9 mouse cellular contexts compared by ENCODE assay signal in genomic region chr12:86984194-86984555, GRCm38 (mm10). TPM values are rescaled to one million over a fixed set of nuclear protein-coding genes. Genes with fewer than 3 reads are reported as not detected.
DNase-seq lines count a peak whose midpoint lies in the region; ATAC-seq and TF ChIP-seq lines count a peak whose summit lies in the region.
"Had no signal": no experiment of that assay in that cellular context is flagged by ENCODE, and none has a peak within 500 bp of the region (broad histone marks: within the 10 kb centered on the region; RNA-seq: fewer than 3 reads in every experiment).

No protein-coding gene starts in this region.

- peak; percentile 80 for DNase-seq in lung, embryonic 14.5 days
- no peak for DNase-seq in lung, adult 18-20 months
- peak; percentile 9 for DNase-seq in adrenal gland, adult 8-10 months
- DNase-seq in hindbrain, embryonic 14.5 days (ENCODE audit: low spot score), result no peak
- DNase-seq in midbrain, embryonic 11.5 days (ENCODE audit: low spot score, missing footprints), result no peak
- no peak for DNase-seq in right cerebral cortex, postnatal 14 days
- DNase-seq in layer of hippocampus, postnatal 25 days (ENCODE audit: extremely low spot score in 1 of 2, low spot score in 1 of 2), result no peak
- DNase-seq in left cerebral cortex, adult 11 months (ENCODE audit: low spot score), result no peak

- no peak for TF ChIP-seq CTCF in lung, embryonic 14.5 days (IDR thresholded peaks at IDR 0.05; ENCODE audit: low read depth)

- peaks cover 56% of the 10 kb centered on the region for H3K27me3 ChIP-seq in lung, embryonic 14.5 days (ENCODE audit: insufficient read depth, low read length)
- peaks cover 35% of the 10 kb centered on the region for H3K27me3 ChIP-seq in hindbrain, embryonic 14.5 days (ENCODE audit: control insufficient read depth, insufficient read depth, low read length)
- H3K27me3 ChIP-seq in midbrain, embryonic 11.5 days (ENCODE audit: control insufficient read depth, insufficient read depth, low read length), result peaks cover 48% of the 10 kb centered on the region

- H3K36me3 ChIP-seq in lung, embryonic 14.5 days (ENCODE audit: insufficient read depth), result no peaks in the 10 kb centered on the region
- no peaks in the 10 kb centered on the region for H3K36me3 ChIP-seq in hindbrain, embryonic 14.5 days (replicated peaks; ENCODE audit: control insufficient read depth, insufficient read depth)
- H3K36me3 ChIP-seq in midbrain, embryonic 11.5 days (ENCODE audit: control insufficient read depth, insufficient read depth, low read length), result no peaks in the 10 kb centered on the region
- H3K36me3 ChIP-seq: liver, embryonic 15.5 days had no signal

- no peak overlapping the region for H3K27ac ChIP-seq in lung, embryonic 14.5 days (ENCODE audit: low read depth)
- no peak overlapping the region for H3K27ac ChIP-seq in hindbrain, embryonic 14.5 days
- H3K27ac ChIP-seq in midbrain, embryonic 11.5 days (ENCODE audit: low read depth, low read length), result no peak overlapping the region
- H3K27ac ChIP-seq: liver, embryonic 15.5 days had no signal

- no peak overlapping the region for H3K4me3 ChIP-seq in lung, embryonic 14.5 days (ENCODE audit: low read depth, low read length)
- H3K4me3 ChIP-seq in hindbrain, embryonic 14.5 days (replicated peaks; ENCODE audit: low read length), result no peak overlapping the region
- H3K4me3 ChIP-seq in midbrain, embryonic 11.5 days (ENCODE audit: low read depth, low read length), result no peak overlapping the region
- H3K4me3 ChIP-seq: liver, embryonic 15.5 days had no signal

- H3K9ac ChIP-seq in lung, embryonic 14.5 days, result no peak overlapping the region
- H3K9ac ChIP-seq in hindbrain, embryonic 14.5 days, result no peak overlapping the region
- no peak overlapping the region for H3K9ac ChIP-seq in midbrain, embryonic 11.5 days (ENCODE audit: low read length)
- H3K9ac ChIP-seq: liver, embryonic 15.5 days had no signal

- 6% methylated on average over 6 of the region's 6 CpGs for WGBS in lung, embryonic 14.5 days
- WGBS in hindbrain, embryonic 14.5 days, result 5% methylated on average over 6 of the region's 6 CpGs
- WGBS in midbrain, embryonic 11.5 days, result 12% methylated on average over 6 of the region's 6 CpGs

- H3K4me2 ChIP-seq in lung, embryonic 14.5 days, result no peak overlapping the region
- H3K4me2 ChIP-seq in hindbrain, embryonic 14.5 days (replicated peaks), result peak overlapping the region; percentile 40; the same call in 1 of the 2 replicates
- H3K4me2 ChIP-seq in midbrain, embryonic 11.5 days, result peak overlapping the region; percentile 44
- H3K4me2 ChIP-seq: liver, embryonic 15.5 days had no signal

- no peaks in the 10 kb centered on the region for H3K9me3 ChIP-seq in lung, embryonic 14.5 days (ENCODE audit: low read depth, low read length)
- no peaks in the 10 kb centered on the region for H3K9me3 ChIP-seq in hindbrain, embryonic 14.5 days (ENCODE audit: control insufficient read depth, low read length)
- H3K9me3 ChIP-seq in midbrain, embryonic 11.5 days (ENCODE audit: control insufficient read depth, low read length), result no peaks in the 10 kb centered on the region
- H3K9me3 ChIP-seq: liver, embryonic 15.5 days had no signal

- ATAC-seq in lung, embryonic 14.5 days (ENCODE audit: insufficient read depth), result no peak; the same call in 1 of the 2 replicates
- no peak for ATAC-seq in hindbrain, embryonic 14.5 days (ENCODE audit: low FRiP score)
- ATAC-seq in midbrain, embryonic 11.5 days (ENCODE audit: low FRiP score), result peak; percentile 8; the same call in 1 of the 2 replicates

- H3K4me1 ChIP-seq in lung, embryonic 14.5 days (ENCODE audit: insufficient read depth), result no peaks in the 10 kb centered on the region
- H3K4me1 ChIP-seq in hindbrain, embryonic 14.5 days (replicated peaks; ENCODE audit: control insufficient read depth, insufficient read depth, low read length), result peaks cover 14% of the 10 kb centered on the region
- H3K4me1 ChIP-seq in midbrain, embryonic 11.5 days (ENCODE audit: control insufficient read depth, insufficient read depth, low read length), result peaks cover 5% of the 10 kb centered on the region
- H3K4me1 ChIP-seq: liver, embryonic 15.5 days had no signal

RNA-seq across cellular contexts. Expression of gene Zdhhc22, which starts 6.1 kb away (rescaled TPM):
- polyA plus RNA-seq in lung, embryonic 14.5 days (2014; fragmentation: Nextera tagmentation; extraction: Ambion mirVana), result 0.05 TPM in 1 of 2 replicates, not detected in the other
- total RNA-seq in adrenal gland, adult 8-10 months (2022), result 1 to 10 TPM; 1.8 to 4.7 (median 3.0) TPM
- 14.9 and 15.6 TPM in 2 replicates for polyA plus RNA-seq in hindbrain, embryonic 14.5 days (2014; fragmentation: Nextera tagmentation; extraction: Ambion mirVana)
- 0.41 and 0.51 TPM in 2 replicates for polyA plus RNA-seq in midbrain, embryonic 11.5 days (2014; fragmentation: Nextera tagmentation; extraction: Ambion mirVana)
- total RNA-seq in layer of hippocampus, postnatal 25 days (2021), result 10 to 100 TPM; 10.3 to 10.9 TPM

RNA-seq across cellular contexts. Expression of gene Tmem63c, which starts 37.0 kb away (rescaled TPM):
- not detected in 2 replicates for polyA plus RNA-seq in lung, embryonic 14.5 days (2014; fragmentation: Nextera tagmentation; extraction: Ambion mirVana)
- 1 to 10 TPM; 2.3 to 4.8 (median 3.1) TPM for total RNA-seq in adrenal gland, adult 8-10 months (2022)
- 13.8 and 16.2 TPM in 2 replicates for polyA plus RNA-seq in hindbrain, embryonic 14.5 days (2014; fragmentation: Nextera tagmentation; extraction: Ambion mirVana)
- 0.64 and 0.77 TPM in 2 replicates for polyA plus RNA-seq in midbrain, embryonic 11.5 days (2014; fragmentation: Nextera tagmentation; extraction: Ambion mirVana)
- 10 to 100 TPM; 32.4 to 35.6 TPM for total RNA-seq in layer of hippocampus, postnatal 25 days (2021)
- polyA plus RNA-seq: liver, embryonic 15.5 days had no signal

RNA-seq across cellular contexts. Expression of gene Cipc, which starts 37.3 kb away (rescaled TPM):
- 22.4 and 24.3 TPM in 2 replicates for polyA plus RNA-seq in lung, embryonic 14.5 days (2014; fragmentation: Nextera tagmentation; extraction: Ambion mirVana)
- 10 to 100 TPM; 25.4 to 43.9 (median 32.1) TPM for total RNA-seq in adrenal gland, adult 8-10 months (2022)
- 46.8 and 52.1 TPM in 2 replicates for polyA plus RNA-seq in hindbrain, embryonic 14.5 days (2014; fragmentation: Nextera tagmentation; extraction: Ambion mirVana)
- 37.9 and 38.4 TPM in 2 replicates for polyA plus RNA-seq in midbrain, embryonic 11.5 days (2014; fragmentation: Nextera tagmentation; extraction: Ambion mirVana)
- total RNA-seq in layer of hippocampus, postnatal 25 days (2021), result 10 to 100 TPM; 62.0 to 74.2 TPM

Comparison
In these comparisons a context has a peak if more than half of its experiments do, and no peak if none do; other contexts are left out.
1. DNase-seq: peak in lung, embryonic 14.5 days (single experiment) and adrenal gland, adult 8-10 months (single experiment); none in lung, adult 18-20 months (0 of 2), hindbrain, embryonic 14.5 days (single experiment), midbrain, embryonic 11.5 days (single experiment), right cerebral cortex, postnatal 14 days (single experiment), layer of hippocampus, postnatal 25 days (0 of 2) and left cerebral cortex, adult 11 months (single experiment).
2. RNA of gene Zdhhc22, which starts 6.1 kb away (polyA plus RNA-seq): 14.9 to 15.6 TPM in hindbrain, embryonic 14.5 days; 0.41 to 0.51 TPM in midbrain, embryonic 11.5 days and 0.05 TPM in lung, embryonic 14.5 days; every median in the first group is over 10 times any median in the second.